Mouse (Mus musculus): ENCODE measurements at regions not wholly inside any gene's neighbourhood (a gene's known extent, or its start where the extent isn't known, plus 50 kb on each side); places are given as distances from the start of the nearest gene placed in this dataset.

DNA sequence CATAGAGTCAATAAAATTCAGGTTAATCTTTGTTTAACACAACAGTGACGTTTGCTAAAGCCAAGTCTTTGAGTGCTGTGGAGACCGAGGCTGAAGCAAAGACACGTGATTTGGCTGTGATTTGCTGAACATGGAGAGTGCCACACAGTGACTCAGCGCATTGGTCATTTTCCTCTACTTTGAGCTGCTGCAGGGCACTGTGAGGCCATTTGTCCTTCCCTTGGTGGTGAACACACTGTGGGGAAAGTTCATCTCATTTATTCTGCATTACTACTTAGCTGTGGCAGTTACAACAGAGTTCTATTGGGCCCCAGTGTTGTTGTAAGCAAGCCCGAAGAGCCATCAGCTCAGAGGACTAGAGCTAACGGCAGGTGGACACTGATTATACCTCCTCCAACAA lies 162.2 kb upstream of the Eif4g2 start:
- DNase-seq (ENCODE audit: low spot score in 2 of 2): no peak

DNA sequence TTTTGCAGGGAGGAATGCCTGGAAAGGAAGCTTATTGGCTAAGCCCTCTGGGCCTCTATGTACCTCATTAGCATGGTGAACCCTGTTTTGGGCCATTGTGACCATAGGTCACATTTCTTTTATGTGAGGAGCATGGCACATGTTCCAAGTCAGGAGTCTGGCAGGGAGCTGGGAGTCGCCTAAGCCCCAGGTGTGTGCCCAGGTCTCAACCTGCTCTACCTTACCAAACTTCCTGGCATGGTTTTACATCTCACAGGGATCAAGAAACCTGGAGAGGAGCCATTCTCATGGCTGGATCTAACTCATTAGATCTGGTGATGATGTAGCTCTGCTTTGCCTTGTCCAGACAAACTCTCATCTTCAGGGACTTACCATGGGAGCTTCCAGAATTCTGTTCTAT lies 161.0 kb upstream of the Eif4g2 start:
- no peak for DNase-seq (ENCODE audit: low spot score in 2 of 2)

DNA sequence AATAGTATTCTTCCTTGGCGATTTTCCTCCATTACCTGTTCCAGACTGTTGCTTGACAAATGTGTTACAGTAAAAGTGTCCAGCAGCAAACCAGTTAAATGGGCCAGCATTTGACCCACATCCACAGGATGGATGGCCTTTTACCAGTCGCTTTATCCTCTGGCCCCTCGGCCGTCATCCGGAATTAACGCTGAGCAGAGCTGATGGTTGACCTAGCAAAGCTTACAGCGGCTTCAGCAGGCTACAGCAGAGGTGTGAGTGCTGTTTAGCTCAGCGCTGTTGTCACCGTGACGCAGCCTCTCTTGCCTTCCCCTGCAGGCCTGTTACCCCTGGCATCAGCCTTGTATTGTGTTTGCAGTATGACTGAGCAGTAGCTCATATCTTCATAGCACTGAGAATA lies 159.8 kb upstream of the Eif4g2 start:
- no peak for DNase-seq (ENCODE audit: low spot score in 2 of 2)

DNA sequence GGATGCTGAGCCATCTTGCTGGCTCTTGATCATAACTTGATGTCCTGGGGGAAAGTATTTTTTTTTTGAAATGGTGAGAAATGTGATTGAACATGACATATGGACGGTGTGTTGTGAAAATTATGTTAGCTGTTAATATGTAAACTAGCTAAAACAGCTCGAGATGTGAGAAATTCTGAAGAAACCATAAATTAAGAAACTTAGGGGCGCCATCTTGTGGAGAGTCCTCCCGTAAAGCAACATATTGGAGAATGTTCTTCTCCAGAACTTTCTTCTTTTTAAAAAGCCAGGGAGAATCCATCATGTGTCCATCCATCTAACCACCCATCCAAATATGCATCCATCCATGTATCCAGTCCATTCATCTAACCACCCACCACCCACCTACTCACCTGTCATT lies 158.7 kb upstream of the Eif4g2 start:
- peak in 1 of 2 experiments; percentile 58 for DNase-seq (ENCODE audit: low spot score in 2 of 2)

DNA sequence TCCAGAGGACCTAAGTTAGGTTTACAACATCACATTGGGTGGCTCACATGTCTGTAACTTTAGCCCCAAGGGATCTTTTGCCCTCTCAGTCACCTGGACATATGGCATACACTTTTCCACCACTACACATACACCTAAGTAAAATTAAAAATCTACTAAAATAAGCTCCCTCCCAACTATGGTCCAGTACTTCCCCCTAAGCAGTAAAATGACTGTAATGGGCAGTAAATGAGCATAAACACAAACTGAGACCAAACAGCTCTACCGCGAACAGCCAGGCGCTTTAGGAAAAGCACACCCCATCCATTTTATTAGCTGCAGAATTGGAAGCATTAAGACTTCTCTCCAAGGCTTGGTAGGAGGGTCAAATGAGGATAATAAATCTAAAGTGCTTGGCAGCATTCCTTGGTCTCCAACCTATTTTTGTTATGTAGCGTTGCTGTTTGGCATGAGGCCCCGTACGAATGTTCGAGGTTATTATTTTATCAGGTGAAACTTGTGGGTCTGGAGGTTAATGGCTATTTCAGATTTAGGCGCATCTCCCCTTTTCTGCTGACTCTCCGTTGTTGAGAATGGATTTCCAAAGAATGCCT lies 157.5 kb upstream of the Eif4g2 start:
- DNase-seq (ENCODE audit: low spot score in 2 of 2): no peak

DNA sequence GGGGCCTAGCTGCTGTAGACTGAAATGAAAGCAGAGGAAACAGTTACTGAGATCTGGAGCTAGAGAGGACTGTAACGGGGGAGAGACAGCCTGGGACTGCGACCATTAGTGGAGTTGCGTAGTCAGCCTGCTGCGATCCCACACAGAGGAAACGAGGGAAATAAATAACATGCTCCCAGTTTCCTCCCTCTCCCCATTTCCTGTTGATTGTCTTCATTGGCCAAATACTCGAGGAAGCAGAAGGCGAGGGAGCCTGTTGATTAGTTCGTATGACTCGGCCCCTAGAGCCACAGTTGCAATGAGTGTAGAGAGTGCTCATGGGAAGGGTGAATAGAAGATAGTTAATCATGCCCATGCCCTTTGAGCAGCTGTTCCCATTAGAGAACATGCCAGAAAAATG lies 155.0 kb upstream of the Eif4g2 start:
- no peak for DNase-seq (ENCODE audit: low spot score in 2 of 2)

DNA sequence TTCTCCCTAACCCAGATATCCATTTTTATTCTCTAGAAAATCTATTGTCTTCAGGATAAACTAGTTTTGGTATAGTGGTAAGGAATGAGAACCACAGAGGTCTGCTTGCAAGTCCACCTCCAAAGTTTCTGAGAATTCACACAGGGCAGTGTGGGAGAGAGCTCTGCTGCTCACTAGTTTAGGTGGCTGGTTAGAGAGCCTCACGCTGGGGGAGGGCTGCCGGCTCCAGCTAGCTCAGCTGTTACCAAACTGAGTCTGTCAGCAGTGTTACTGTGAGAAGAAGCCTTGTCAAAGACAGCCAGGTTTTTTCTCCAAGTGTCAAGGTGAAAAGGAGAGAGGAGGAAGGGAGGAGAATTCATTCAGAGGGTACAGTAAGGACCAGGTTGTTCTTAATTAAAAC lies 147.8 kb upstream of the Eif4g2 start:
- no peak for DNase-seq (ENCODE audit: low spot score in 2 of 2)

DNA sequence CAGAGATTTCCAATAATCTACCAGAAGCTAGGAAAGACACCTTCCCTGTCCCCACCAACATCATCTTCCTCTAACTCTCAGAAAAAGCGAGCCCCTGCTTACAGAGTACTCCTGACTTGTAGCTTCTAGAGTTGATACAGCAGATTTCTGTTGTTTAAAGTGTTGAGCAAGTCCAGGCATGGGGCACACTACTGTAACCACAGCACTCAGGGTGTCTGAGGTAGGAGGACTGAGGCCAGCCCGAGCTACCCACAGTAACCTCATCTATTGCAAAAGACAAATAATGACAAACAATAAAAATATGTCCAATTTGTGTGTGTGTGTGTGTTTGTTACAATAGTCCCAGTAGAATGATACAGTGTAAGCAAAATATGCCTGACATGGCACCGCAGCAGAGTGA lies 144.3 kb upstream of the Eif4g2 start:
- no peak for DNase-seq (ENCODE audit: low spot score in 2 of 2)

DNA sequence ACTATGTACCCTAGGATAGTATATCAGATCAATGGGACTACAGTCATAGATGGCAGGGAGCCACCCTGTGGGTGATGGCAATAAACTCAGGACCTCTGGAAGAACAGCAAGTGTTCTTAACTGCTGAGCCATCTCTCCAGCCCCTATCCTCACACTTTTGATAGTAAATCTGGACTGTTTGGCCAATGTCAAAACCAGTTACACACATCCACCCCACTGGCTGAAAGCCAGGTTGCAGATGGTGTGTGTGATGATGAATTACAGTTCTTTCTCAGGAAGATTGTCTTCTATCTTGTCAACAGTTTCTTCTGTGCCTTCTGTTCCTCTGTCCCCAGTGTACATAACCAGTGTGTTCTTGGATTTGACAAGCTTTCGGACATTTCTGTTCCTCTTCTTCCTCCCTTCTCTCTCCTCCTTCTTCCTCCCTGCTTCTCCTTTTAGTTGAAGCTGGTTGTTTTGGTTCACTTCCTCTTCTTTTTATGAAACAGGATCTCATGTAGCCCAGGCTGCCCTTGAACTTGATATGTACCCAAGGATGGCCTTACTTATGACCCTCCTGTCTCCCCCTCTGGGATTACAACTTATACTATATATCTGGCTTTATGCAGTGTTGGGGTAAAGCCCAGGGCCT lies 143.3 kb upstream of the Eif4g2 start:
- no peak for DNase-seq (ENCODE audit: low spot score in 2 of 2)

DNA sequence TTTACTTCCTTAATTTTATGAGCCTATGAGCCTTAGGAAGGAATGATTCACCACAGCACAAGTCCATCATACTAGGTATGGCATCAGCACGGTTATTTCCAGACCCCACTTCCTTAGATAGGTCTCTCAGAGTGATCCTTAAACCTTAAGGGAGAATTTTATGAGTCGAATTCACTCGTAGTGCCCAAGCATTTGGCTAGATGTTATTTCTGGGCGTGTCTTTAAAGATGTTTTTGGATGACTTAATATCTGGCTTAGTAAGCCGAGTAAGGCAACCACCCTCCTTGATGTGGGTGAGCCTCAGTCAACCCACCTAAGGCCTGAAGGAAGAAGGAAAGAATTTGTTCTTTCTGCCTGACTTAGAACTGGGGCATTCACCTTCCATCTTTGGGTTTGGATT lies 132.8 kb upstream of the Eif4g2 start:
- no peak for DNase-seq (ENCODE audit: low spot score in 2 of 2)

DNA sequence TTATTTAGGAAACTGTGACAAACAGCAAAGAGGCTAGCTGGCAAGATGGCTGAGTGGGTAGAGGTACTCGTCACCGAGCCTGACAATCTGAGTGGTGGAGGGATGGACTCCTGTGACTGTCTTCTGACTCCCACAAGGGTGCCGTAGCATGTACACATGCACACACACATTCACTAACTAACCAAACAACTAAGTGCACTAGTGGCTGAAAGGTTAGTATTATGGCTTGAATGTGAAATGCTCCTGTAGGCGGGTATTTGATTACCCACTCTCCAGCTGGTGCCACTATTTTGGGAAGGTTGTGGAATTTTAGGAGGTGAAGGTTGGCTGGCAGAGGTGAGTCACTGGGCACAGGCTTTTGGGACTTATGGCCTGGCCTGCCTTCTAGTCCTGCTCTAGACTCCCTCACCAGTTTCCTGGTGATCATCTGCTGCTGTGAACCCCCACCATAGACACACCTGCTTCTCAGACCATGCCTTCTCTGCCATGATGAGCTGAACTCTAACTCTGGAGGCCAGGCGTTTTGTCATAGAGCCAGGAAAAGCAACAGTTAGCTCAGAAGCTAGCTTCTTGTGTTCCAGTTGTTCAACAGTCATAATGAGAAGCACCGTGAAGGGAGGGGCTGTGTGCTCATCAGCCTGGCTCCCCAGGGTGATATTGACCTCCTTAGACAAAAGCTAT lies 131.5 kb upstream of the Eif4g2 start:
- DNase-seq (ENCODE audit: low spot score in 2 of 2): no peak

DNA sequence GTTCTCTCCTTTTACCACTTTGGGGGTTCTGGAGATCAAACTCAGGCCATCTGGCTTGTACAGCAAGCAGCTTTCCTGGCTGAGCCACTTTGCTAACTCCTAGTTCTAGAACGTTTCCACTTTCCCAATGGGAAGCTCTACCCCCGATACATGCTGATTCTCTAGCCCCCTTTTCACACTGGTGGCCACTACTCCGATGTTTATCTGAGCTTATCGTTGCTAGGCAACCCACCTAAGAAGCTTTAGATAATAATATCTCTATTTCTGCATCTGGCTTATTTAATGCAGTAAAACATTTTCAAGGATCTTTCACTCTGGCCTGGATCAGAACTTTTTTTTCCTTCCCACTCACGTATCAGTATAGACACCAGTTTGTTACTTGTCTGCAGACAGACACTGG lies 129.4 kb upstream of the Eif4g2 start:
- no peak for DNase-seq (ENCODE audit: low spot score in 2 of 2)

DNA sequence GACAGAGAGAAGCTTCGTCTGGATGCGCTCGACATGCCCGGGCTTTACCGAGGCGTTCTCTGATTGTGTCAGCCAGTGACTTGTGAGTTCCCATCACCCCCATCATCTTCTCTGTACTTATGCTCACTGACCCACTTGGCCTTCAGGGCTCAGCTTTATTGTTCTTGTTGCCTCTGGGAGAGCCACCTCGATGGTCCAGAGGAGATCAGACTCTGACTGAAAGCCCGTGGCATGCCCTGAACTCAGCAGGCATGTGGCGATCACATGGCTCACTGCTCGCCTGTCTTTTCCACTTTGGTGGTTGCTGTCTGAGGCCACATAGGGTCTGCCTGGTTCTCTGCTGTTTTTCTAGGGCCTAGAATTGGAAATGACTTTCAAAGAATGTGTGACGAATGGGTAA lies 128.8 kb upstream of the Eif4g2 start:
- no peak for DNase-seq (ENCODE audit: low spot score in 2 of 2)

DNA sequence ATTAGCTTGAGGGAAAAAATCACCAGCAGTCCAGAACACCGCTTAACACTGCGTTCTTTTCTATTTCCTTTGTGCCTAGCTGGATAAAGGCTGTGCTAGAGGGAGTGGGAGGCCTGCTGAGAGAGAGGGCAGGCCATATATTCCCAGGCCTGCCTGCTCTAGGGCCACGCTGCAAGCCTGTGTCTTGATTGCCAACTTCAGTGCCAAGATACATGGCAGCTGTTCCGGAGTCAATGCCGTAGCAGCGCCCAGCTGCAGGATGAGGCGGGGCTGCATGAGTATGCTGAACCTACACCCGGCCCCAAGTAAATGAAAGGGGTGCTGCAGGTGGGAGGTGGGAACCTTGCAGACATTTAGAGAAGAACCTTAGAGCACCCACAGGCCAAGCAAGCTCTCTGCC lies 127.5 kb upstream of the Eif4g2 start:
- DNase-seq (ENCODE audit: low spot score in 2 of 2): no peak

DNA sequence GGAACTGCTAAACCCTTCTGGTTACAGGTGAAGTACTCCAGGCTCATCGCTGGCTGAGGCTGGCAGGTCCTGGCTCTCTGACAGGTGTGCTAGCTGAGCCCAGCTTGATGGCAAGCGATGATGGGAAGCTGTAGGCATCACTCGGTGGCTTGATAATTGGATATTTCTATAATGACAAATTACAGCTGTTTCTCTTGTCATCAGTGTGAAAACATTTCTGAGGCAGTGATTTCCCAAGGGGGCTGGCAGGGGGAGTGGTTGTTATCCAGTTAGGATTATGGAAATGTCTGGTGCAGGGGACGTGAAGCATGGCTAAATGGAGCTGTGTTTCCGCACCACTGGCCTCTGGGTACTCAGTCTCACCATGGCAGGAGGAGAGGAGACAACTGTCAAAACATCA lies 123.0 kb upstream of the Eif4g2 start:
- no peak for DNase-seq (ENCODE audit: low spot score in 2 of 2)

DNA sequence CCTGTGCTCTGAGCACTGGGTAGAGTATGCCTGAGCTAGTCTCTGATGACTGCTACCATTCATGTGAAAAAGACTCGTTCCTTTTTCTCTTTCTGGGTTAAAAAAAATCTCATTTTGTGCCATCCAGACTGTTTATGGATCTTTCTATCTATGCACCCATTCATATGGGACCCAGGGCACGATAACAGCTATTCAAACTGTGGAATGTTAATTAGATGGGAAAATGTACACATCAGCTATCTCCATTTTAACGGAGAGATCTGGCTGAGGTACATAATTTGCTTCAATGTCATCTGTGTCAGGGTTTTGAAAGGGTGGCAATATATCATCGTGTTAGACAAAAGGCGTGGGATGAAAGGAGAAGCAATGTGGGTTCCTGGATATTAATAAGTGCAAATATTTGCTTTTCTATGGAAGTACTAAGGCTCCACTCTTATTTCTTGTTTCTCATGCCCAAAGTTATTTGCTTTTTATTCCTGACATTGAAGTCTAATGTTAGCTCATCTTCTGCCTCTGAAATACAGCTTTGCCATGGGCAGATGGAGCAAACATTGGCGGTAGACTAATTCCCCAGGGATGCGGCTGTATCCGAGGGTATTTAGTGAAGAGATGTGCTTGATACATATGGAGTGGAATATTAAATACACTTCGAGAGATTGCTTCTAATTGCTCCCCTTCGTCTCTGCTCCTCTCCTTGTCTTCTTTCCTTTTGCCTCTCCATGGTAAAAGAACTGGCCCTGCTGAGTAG lies 116.0 kb upstream of the Eif4g2 start:
- no peak for DNase-seq (ENCODE audit: low spot score in 2 of 2)

DNA sequence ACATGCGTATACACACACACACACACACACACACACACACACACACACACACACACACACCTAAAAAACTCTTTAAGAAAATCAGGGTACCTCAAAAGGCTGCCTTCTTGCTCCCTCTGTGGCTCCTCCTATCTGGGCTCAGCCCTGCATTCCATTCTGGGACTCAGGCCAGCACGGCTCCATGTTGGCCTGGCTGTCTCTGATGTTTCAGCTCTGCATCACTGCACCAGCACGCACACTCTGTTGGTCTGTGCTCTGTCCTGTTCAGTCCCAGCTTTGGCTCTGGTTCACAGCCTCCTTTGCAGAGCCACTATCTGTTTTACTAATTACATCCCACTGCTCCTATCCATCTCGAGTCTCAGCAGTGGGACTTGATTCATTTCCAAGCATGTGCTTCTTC lies 108.8 kb upstream of the Eif4g2 start:
- no peak for DNase-seq (ENCODE audit: low spot score in 2 of 2)

DNA sequence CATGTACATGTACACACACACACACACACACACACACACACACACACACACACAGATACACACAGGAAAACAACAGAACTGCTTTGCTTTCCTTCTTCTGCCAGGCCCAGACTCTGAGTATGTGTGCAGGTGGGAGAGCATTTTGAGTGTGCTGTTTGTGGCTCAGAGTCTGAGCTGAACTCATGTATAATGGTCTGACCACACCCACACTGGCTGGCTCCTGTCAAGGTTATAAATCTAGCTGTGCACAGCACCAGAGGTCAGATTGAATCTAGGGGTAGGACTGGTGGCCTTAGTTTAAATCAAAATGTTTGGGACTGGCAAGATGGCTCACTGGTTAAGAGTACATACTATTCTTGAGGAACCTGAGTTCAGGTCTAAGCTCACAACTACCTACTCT lies 108.4 kb upstream of the Eif4g2 start:
- DNase-seq (ENCODE audit: low spot score in 2 of 2): no peak

DNA sequence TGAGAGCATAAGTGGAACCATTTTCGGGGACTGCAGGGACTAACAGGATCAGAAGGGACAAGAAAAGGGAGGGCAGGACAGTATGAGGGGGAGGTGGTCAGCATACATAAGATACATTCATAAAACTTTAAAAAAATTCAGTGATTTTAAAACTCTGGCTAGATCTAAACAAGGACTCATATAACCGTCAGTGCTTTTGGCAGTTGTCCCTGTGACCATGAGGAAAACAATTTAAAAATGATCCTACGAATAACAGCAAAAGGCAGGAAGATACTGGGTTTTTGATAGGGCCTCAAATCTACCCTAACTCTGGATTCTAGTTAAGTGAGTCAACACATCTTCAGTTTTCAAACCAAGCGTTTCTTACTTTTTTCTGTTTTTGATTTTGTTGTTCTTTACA lies 106.9 kb upstream of the Eif4g2 start:
- DNase-seq (ENCODE audit: low spot score in 2 of 2): no peak

DNA sequence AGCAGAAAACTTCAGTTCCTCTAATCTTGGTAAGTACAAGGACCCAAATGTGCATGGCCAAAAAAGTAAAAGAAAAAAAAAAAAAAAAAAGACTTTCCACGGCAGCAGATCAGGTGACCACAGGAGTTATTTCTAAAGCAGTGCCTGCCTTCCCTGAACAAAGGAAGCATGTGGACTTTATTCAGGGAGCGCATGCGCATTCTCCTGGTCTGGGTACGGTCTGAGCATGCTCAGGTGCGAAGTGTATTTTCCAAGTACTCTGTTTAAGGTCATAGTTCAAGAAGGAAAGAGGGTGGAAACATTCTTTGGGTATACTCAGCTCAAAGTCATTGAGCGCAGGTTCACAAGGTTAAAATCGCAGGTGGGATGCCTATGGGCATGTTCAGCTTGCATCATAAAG lies 103.1 kb upstream of the Eif4g2 start:
- no peak for DNase-seq (ENCODE audit: low spot score in 2 of 2)

DNA sequence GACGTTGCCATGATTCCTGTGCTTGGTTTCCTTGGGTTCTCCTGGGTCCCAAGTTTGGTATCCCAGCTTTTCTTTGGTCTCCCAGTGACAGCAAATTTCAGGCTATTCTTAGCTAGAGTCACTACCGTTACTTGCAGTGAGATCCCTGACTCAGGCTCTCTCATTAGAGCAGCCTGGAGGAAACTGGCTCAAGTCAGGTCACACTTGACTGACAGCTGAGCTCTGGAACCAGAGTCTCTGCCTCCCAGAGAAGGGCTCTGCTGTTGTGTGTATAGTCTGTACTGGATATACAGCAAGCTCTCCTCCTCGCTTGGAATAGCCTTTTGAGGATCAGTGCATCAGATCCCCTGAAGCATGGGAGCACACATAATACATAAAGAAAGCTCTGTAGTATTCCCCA lies 100.7 kb upstream of the Eif4g2 start:
- DNase-seq (ENCODE audit: low spot score in 2 of 2): no peak

DNA sequence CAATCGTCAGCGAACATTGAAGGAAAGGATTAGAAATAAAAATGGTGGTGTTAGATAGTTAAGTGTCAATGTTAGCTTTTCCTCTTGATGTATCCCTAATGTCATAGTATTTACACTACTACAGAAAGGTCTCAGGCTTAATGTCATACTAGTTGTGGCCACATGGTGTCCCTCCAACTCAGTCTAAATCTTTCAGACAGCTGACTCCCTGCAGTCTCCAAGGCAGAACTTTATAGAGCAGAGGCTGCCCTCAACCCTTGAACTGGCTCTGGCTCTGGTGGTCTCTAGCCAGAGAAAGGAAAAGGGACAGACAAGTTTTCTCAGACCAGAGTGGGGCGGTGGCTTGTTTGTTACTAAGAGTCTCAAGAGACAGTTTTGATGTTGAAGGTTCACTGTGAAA lies 99.5 kb upstream of the Eif4g2 start:
- peak; percentile 64 to 74 for DNase-seq (ENCODE audit: low spot score in 2 of 2)
